Mouse (Mus musculus) right cerebral cortex, adult 2 months (tissue): ENCODE results near the gene 1110051M20Rik.
A peak's percentile ranks its signal among the peaks of the same experiment; 100 is the strongest.

ENCODE experiments used
- DNase-seq, 2 experiments: peaks; one replicate each; pipeline ENCODE4 v3.0.0; 2021 to 2022; ENCODE audit warnings: low spot score in 2 of 2

Gene 1110051M20Rik

DNA sequence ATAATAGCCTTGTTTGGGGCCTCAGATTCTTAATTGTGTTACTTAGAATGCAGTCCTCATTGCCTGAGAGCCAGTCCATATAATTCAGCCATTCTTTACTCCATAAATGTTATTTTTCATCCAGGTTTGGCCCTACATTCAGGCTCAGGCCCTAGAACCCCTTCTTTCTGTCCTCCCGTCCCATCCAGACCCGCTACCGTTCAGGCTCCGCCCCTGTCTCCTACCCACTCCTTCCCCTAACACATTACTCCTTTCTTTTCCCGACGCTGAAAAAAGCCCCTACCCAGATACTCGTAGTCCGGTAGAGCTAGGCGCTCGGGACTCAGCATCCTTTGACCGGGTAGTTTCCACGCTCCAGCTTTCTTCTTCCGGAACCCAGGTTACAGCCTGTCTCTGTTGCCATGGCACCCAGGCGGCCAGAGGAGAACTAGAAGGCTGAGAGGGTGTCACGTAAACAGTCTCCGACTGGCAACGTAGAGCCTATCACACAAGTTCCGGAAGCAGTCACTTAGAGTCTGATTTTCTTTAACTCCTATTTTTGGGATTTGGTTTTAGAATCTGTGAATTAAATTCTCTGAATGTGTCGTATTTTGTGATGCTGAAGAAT lies at the start of gene 1110051M20Rik:
1110051M20Rik (minus strand) TSS at position 419 of the 607 bp plus-strand sequence.
- DNase-seq = peak; percentile 91

DNA sequence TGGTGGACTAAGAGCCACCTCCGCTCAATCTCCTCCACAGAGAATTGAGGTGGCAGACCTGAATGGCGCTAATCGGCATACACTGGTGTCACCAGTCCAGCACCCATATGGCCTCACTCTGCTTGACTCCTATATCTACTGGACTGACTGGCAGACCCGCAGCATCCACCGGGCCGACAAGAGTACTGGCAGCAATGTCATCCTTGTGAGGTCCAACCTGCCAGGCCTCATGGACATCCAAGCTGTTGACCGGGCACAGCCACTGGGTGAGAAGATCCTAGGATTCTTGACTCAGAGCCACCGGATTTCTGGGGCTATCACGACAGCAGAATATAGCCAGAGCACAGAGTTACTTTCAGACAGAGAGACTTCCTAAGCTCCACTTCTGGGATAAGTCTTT lies 49.5 kb upstream of the 1110051M20Rik start:
- no peak for DNase-seq

DNA sequence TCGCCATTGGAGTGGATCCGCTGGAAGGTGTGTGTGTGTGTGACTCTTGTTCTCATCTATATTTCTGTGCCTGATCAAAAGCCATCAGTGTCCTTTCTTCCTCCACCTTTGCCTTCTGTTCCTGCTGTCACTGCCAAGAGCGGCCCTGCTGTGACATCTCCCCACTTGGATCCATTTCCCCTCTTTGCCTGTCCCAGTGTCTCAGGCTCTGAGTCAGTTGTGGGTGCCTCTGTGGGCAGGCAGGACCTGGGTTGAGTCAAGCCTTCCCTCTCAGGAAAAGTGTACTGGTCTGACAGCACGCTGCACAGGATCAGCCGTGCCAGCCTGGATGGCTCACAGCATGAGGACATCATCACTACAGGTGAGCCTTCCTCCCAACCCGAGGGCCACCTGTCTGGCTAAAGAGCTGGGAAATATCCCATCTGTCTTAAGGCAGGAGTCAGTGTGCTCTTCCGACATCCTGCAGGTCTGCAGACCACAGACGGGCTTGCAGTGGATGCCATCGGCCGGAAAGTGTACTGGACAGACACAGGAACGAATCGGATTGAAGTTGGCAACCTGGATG lies 47.6 kb upstream of the 1110051M20Rik start:
- DNase-seq = no peak

DNA sequence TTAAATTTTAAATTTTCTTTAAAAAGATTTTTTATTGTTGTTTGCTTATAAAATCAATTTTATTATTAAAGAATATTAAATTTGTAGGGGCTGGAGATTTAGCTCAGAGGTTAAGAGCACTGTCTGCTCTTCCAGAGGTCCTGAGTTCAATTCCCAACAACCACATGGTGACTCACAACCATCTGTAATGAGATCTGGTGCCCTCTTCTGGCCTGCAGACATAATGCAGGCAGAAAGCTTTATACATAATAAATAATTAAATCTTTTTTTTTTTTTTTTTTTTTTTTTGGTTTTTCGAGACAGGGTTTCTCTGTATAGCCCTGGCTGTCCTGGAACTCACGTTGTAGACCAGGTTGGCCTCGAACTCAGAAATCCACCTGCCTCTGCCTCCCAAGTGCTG lies 42.8 kb upstream of the 1110051M20Rik start:
- peak; percentile 30 to 45 for DNase-seq

DNA sequence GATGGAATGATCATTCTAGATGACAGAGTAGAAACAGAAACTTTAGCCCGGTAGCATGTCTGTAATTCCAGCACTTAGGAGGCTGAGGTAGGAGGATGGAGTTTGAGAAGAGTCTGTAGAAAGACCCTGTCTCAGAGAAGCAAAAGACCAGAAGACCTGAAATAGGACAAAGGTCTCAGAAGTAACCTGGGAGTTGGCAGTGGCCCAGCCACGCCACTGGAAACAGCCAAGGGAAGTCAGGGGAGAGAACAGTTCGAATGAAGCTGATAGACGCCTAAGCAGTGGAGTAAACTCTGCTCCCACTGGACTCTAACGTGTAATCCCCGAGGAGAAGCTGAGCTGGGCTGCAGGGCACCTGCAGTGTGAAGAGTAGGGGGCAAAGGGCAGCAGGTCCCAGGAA lies 40.8 kb upstream of the 1110051M20Rik start:
- DNase-seq = no peak

DNA sequence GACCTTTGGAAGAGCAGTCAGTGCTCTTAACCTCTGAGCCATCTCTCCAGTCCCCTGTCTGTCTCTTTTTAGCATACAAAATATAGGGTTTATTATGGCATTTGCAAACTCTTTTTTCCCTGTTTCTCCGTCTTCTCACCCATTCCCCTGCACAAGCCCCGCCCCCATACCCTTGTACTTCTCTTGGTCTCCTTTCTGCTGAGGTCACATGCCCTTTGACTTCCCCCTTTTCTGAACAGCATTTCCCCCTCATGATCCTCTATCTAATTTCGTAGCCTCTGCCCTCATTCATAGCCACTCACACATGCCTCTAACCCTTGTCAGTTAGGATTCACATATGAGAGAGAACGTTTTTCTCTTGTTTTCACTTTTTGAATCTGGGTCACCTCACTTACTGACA lies 40.2 kb upstream of the 1110051M20Rik start:
- DNase-seq = no peak

DNA sequence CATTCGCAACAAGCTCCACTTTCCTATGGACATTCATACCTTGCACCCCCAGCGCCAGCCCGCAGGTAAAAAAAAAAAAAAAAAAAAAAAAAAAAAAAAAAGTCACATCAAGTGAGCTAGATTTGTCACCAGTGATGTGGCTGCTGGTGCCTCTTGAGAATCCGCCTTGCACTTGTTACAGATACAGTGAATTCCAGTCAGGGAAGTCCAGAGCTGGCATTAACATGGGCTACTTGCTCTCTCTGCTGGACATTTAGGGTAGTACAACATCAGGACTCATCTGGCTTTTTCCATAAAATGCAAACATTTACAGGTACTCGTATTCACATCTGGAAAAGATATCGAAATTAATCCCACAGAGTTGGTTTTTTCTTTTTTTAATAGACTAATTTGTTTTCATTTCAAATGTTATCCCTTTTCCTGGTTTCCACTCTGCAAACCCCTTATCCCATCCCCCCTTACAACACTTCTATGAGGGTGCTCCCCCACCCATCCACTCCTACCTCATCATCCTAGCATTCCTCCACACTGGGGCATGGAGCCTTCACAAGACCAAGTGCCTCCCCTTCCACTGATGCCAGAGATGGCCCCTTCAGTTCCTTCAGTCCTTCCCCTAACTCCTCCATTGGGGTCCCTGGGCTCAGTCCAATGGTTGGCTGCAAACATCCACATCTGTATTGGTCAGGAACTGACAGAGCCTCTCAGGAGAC lies 36.5 kb upstream of the 1110051M20Rik start:
- peak; percentile 70 to 81 for DNase-seq

DNA sequence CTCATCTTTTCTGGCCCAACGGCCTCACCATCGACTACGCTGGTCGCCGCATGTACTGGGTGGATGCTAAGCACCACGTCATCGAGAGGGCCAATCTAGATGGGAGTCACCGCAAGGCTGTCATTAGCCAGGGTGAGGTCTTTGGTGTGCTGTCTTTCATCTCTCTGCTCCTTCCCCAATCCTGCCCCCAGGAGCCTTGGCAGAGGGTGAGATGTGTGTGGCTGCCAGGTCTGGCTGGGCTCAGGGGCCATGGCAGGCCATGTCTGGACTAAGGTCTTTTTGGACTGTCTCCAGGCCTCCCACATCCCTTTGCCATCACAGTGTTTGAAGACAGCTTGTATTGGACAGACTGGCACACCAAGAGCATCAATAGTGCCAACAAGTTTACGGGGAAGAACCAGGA lies 35.9 kb upstream of the 1110051M20Rik start:
- no peak for DNase-seq

DNA sequence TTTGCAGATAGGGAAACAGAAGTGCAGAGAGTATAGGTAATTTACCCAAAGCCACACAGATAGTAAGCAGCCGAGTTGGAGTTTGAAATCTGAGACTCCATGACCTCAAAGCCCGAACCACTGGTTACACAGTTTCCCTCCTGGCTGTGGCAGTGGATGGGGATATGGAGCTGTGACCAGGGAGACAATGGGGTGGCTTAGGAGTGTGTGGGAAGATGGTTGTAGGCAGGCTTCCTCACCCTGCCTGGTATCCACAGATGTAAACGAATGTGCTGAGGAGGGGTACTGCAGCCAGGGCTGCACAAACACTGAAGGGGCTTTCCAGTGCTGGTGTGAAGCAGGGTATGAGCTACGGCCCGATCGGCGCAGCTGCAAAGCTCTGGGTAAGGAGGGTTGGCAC lies 32.3 kb upstream of the 1110051M20Rik start:
- no peak for DNase-seq

DNA sequence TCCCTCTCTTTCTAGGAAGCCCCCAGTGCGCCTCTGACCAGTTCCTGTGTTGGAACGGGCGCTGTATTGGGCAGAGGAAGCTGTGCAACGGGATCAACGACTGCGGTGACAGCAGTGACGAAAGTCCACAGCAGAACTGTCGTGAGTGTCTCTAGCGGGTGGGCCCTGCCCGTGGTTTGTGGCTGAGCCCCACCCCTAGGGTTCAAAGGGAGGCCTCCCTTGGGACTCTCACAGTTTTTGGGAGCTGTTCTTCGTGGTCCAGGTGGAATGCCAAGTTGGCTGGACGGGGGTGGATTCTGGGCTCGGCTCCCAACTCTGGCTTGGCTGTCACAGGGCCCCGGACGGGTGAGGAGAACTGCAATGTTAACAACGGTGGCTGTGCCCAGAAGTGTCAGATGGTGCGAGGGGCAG lies 31.8 kb upstream of the 1110051M20Rik start:
- no peak for DNase-seq

DNA sequence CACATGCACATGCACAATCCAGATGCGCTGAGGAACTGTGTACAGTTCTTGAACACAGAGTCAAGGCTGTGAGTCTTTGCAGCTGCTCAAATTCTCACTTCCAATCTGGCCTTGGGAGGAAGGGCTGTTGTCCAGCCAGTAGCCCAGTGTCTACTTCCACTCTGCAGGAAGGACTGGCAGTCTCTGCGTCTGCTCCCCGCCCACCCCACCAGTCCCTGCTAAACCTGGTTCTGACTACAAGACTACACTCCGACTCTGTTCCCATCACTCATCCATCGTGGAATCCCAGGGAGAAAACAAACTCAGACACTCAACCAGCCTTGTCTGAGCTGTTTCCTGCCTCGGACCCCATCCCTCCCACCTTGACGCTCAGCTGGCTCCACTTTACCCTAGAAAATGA lies 31.3 kb upstream of the 1110051M20Rik start:
- no peak for DNase-seq

DNA sequence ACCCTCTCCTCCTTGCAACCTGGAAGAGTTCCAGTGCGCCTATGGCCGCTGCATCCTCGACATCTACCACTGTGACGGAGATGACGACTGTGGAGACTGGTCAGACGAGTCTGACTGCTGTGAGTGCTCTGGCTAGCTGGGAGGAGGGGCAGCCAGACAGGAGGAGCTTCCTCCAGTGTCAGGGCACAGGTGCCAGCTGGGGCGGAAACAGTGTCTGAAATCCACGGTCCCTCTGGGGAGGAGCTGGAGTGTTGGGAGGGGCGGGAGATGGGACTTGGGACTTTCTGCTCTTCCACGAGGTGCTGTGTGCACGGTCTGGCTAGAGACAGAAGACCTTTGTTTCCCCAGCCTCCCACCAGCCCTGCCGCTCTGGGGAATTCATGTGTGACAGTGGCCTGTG lies 29.9 kb upstream of the 1110051M20Rik start:
- no peak for DNase-seq

DNA sequence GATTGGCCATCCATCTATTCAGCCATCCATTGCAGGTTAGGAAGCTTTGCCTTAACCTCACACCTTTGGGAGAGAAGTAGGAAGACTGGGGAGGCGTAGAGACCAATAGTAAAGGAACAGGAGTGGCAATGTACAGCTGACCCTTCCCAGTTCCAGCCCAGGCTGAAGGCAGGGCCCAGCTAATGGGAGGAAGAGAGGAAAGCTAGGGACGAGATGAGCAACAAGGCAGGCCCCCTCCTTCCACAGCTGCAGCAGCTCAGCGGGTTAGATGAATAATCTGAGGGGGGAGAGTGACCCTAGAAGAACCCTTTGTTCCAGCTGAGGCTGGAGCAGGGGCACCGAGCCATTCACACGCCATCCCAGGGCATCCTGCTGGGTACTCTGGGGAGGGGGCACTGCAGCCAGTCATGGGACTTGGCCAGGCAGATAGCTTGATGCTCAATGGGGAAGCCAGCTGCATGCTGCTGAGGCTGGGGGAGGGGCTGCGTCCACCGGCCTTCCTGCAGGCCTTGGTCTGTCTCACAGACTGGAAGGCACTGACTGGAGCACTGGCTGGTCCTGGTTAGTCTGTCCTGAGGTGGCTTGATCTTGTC lies 25.6 kb upstream of the 1110051M20Rik start:
- DNase-seq = peak; percentile 29 to 32

DNA sequence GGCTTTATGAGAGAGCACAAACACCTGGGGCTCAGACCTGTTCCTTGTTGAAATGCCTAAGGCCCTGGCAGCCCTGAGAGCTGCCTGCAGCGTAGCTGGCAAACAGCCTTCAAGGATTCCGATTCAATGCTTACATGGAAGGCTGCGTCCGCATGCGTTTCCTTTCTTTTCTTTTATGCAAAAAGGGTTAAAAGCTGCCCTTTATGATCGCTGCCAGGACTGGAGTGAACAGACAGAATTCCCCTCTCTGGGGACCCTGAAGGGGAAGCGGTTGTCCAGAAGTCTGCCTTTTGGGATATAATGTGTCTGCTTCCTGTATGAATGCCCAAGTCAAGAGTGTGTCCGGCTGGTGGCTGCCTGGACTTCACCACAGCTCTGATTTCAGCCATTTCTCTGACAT lies 23.1 kb upstream of the 1110051M20Rik start:
- no peak for DNase-seq

DNA sequence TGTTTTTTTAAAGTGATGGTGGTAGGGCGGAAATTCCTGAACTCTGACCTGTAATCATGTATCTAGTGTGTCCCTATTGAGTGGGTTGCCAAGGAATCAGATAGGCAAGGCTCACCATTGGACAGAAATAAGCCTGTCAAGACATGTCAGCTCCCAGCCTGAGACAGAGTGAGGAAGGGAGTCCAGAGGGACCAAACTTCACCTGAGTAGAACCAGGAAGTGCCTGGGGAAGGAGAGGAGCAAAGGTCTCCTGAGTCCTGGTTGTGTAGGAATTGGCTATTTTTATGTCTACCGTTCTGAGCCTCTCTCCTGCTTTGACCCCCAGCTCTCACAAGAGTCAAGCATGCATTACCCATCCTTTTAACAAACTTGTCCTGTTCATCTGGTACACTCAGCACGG lies 21.4 kb upstream of the 1110051M20Rik start:
- DNase-seq = no peak

DNA sequence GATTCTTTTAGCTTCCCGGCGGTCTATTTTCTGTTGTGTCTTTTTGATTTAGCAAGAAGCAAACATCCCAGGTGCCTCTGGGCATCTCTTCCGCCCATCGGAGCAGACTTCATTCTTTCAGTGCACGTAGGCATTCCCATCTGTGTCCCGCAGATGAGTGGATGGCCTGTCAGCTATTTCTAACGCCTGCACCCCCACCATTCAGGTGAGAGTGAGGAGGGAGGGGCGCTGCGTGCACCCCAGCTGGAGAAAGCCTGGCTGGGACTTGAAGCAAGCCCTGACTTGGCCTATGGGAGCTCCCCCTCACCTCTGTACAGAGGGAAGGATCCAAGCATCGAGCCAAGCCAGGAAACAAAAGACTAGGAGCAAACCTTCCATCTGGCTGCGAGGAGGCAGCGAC lies 18.2 kb upstream of the 1110051M20Rik start:
- no peak for DNase-seq

DNA sequence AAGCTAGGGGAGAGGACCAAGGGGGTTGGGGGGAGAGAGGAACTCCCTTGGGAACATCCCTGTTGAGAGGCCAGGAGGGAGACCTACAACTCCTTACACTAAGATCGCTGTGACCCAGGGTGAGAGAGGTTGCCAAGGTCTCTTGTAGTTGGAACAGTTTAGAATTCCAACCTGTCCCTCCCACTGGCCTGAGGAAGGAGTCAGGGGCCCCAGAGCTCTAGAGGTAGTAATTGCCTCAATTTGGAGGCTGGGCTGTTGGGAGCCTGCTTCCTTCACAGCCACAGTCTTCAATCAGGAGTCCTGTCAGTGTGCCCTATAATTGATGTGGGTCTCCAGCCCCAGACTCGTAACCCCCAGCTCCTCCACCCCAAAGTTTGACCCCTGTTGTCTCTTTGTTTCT lies 17.7 kb upstream of the 1110051M20Rik start:
- DNase-seq = no peak

DNA sequence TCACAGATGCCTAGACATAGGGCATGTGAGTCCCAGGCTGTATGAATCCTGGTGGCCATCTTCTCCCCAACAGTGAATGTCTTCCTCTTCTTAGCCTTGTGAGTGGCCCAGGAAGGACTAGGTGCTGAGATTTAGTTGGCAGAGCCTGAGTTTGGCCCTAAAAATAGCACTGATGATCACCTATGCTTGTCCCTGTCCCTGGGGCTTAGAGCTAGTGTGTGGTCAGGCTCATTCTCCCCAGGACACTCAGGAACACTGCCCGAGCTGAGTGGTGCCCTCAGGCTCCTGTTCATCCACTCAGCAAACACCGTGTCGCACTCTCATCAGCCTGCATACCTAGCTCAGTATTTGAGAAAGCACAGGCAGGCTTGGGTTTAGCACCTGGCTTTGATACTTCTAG lies 16.8 kb upstream of the 1110051M20Rik start:
- DNase-seq = no peak

DNA sequence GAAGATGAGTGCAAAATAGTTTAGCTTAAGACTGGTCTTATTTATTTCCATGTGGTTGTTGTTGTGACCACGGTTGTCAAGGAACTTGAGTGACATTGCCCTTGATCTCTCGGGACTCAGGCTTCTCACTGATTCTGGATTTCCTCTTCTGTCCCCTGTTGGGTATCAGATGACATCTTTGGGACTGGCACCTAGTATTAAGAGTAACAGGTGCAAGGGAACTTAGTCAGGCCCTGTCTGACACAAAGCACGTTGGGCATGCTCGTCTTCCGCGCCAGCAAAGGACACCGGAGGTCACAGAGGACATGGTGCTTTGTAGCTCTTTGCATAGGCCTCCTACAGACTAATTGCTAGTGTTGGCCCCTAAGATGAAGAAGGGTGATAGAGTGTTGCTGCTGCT lies 16.3 kb upstream of the 1110051M20Rik start:
- no peak for DNase-seq

DNA sequence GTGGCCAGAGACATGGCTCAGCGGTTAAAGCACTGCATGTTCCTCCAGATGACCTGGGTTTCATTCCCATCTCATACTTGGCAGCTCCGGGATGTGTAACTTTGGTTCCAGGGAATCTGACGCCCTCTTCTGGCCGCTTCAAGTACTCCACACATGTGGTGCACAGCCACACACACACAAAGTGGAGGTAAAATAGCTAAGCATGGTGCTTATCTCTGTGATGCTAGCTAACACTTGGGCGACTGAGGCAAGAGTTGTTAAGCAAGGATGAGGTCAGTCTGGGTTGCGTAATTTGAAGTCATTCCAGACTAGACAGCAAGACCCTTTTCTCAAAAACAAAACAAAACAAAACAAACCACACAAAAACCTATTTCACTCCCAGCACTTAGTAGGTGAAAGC lies 15.6 kb upstream of the 1110051M20Rik start:
- no peak for DNase-seq

DNA sequence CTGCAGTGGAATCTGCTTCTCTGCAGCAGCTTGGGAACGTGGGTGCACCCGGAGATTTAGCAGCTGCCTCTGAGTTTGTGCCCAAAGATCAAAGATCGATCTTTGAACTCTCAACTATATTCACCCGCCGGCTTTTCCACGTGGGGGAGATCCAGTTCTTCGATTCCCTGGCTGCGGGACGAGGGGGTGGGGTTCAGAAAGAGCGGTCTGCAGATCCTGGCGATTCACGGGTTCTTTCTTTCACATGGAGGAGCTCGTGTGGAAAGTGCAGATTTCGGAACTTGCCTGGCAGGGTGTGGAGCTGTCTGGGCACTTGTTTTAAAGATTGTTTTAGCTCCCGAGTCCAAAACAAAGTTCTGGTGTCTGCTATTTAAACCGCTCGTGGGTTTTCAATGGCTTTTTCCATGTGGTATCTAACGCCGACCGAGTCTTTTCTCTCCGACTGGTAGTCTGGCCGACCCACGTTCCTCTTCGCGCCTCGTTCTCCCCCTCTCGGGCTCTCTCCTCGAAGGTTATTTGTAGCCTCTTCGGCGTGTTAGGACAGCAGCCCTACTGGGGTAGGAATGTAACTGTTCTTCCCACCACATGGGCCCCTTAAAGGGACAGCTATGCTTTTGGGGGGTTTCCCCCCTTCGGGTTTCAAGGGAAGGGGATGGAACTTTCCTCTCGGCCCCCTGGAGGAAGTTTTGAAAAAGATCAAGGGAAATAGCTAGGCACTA lies 14.3 kb upstream of the 1110051M20Rik start:
- DNase-seq = peak; percentile 38 to 53

DNA sequence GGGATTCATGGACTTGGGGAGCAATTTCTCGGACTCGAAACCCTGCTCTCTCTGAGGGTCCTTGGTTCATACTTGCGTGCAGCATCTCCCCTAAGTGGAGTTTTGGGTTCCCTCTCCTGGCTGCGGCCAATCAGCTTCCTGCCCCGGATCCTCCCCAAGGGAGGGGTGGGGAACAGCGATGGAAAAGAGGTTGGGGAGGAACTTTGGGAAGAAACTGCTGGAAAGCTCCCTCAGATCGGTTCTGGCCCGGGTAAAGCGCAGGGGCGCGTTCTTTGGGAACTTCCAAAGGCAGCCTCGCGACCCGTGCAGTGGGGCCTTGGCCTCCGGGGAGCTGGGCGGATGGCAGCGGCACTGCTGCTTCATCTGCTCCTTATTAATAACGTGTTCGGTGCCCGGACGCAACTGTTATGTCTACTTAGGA lies 13.8 kb upstream of the 1110051M20Rik start:
- peak in 1 of 2 experiments; percentile 21 for DNase-seq
